Mouse (Mus musculus) bone marrow, adult 2 months (tissue): ENCODE data around the gene Sgsm3.

Experiments used
- CTCF ChIP-seq: fragments of 200-500 bp; IDR thresholded peaks from 2 replicates; pipeline ENCODE4 v1.5.1; 2011; ENCODE audit warnings: low read length, control low read depth; ENCODE audit not compliant: control insufficient read depth, insufficient read depth
- POLR2A ChIP-seq: fragments of 200-500 bp; IDR thresholded peaks from 2 replicates; pipeline ENCODE4 v1.6.1; 2011; ENCODE audit warnings: low read depth, mild to moderate bottlenecking, control low read depth, low read length, borderline replicate concordance; ENCODE audit not compliant: control insufficient read depth

- TF ChIP-seq CTCF (no peak), POLR2A (no peak)
Observed at GRCm38 (mm10) chr15:80955836-80956438, 21.6 kb upstream of the Sgsm3 start.
